Mouse (Mus musculus) embryonic fibroblast, embryonic 13.5 days (primary cell): ENCODE measurements at regions not wholly inside any gene's neighbourhood (a gene's known extent, or its start where the extent isn't known, plus 50 kb on each side); places are given as distances from the start of the nearest gene placed in this dataset.

Experiments used
- CTCF ChIP-seq: IDR thresholded peaks from 2 replicates; pipeline ENCODE4 v1.5.1; 2011; ENCODE audit warnings: mild to moderate bottlenecking, control low read depth, low read length, moderate library complexity, borderline replicate concordance; ENCODE audit not compliant: insufficient read depth
- POLR2A ChIP-seq: IDR thresholded peaks from 2 replicates; pipeline ENCODE4 v1.6.1; 2011; ENCODE audit warnings: low read depth, mild to moderate bottlenecking, control low read depth, low read length, moderate library complexity

GRCm38 (mm10) chr17:85847756-85848155 is 159.7 kb upstream of the Six2 start:
- TF ChIP-seq CTCF (no peak), POLR2A (no peak)
